Mouse (Mus musculus) spleen, adult 2 months (tissue): ENCODE data around the gene Prkar2b. TPM values are rescaled to one million over a fixed set of nuclear protein-coding genes. Genes with fewer than 3 reads are reported as not detected.
A peak's percentile ranks its signal among the peaks of the same experiment; 100 is the strongest.

ENCODE experiments used
- DNase-seq, 2 experiments: peaks; one replicate each; pipeline versions ENCODE4 v3.0.0 to v3.0.0-alpha.2; 2012 to 2021; ENCODE audit warnings: low spot score in 2 of 2, low read depth in 1 of 2
- H3K27ac ChIP-seq: fragments of 200-500 bp; 2 replicates; pipeline ENCODE4 v1.5.1; 2012; ENCODE audit warnings: low read length, inconsistent platforms; ENCODE audit not compliant: insufficient read depth
- H3K27me3 ChIP-seq: fragments of 200-500 bp; 2 replicates; pipeline ENCODE4 v1.6.1; 2012; ENCODE audit warnings: mild to moderate bottlenecking, moderate library complexity, low read length, inconsistent platforms; ENCODE audit not compliant: control insufficient read depth, insufficient read depth
- H3K36me3 ChIP-seq: fragments of 200-500 bp; 2 replicates; pipeline ENCODE4 v1.6.1; 2012; ENCODE audit warnings: mild to moderate bottlenecking, low read length, inconsistent platforms; ENCODE audit not compliant: control insufficient read depth, insufficient read depth
- H3K4me1 ChIP-seq: fragments of 200-500 bp; 2 replicates; pipeline ENCODE4 v1.6.1; 2011; ENCODE audit warnings: inconsistent platforms; ENCODE audit not compliant: control insufficient read depth, insufficient read depth, insufficient read length
- H3K4me3 ChIP-seq: fragments of 200-500 bp; 2 replicates; pipeline ENCODE4 v1.5.1; 2011; ENCODE audit warnings: mild to moderate bottlenecking, inconsistent platforms; ENCODE audit not compliant: insufficient read depth, insufficient read length; ENCODE audit errors: extremely low read depth
- CTCF ChIP-seq: fragments of 200-500 bp; IDR thresholded peaks from 2 replicates; pipeline ENCODE4 v1.5.1; 2011; ENCODE audit warnings: mild to moderate bottlenecking, inconsistent platforms; ENCODE audit not compliant: insufficient read depth, insufficient read length, insufficient replicate concordance; ENCODE audit errors: extremely low read depth
- POLR2A ChIP-seq: fragments of 200-500 bp; IDR thresholded peaks from 2 replicates; pipeline ENCODE4 v1.6.1; 2011; ENCODE audit warnings: low read depth, low read length, inconsistent platforms
- WGBS: fragments of 180-500 bp; shearing (Covaris S2); methylation state at CpG from one replicate; pipeline ENCODE4 v1.1.7; 2018; 5-methylcytosine and 5-hydroxymethylcytosine counted together
- polyA plus RNA-seq: library from polyadenylated mRNA; depleted of rRNA; stranded (reverse); fragments of >200 nt; gene quantifications from 2 replicates; pipeline ENCODE4 v1.2.3, GENCODE M21; 2012

Prkar2b gene
- polyA plus RNA-seq, 1 experiment = 9.1 TPM

- H3K36me3 ChIP-seq = no peaks in the 10 kb centered on the region
- H3K27me3 ChIP-seq = no peaks in the 10 kb centered on the region
- no peaks in the 10 kb centered on the region for H3K4me1 ChIP-seq
- peak overlapping the region; percentile 34; the same call in 1 of the 2 replicates for H3K4me3 ChIP-seq
- DNase-seq = no peak
- no peak for TF ChIP-seq CTCF
- no peak for TF ChIP-seq POLR2A
- no peak overlapping the region for H3K27ac ChIP-seq
- WGBS = 33% methylated on average over 10 of the region's 10 CpGs
Measured at GRCm38 (mm10) chr12:32006391-32006929, 54.6 kb downstream of the Prkar2b start.

DNA sequence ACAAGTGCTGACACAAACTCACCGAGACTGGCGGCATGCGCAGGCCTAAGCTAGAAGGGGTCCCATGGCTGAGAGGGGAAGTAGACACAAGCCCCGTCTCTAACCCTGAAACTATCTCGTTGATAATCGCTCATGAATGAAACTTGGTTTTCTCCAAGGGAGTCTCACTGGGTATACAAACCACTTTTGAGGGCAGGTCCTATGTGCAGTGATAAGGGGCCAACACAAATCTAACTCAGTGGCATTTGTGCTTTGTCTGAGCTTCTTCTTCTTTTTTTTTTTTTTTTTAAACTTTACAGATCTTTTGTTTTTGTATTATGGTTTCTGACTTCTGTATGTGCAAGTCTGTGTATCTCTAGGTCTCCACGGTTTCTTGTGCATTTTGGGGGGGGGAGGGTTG, 60.6 kb downstream of the Prkar2b start:
- peaks cover 2% of the 10 kb centered on the region for H3K4me1 ChIP-seq
- H3K4me3 ChIP-seq = no peak overlapping the region
- no peaks in the 10 kb centered on the region for H3K27me3 ChIP-seq
- no peaks in the 10 kb centered on the region for H3K36me3 ChIP-seq
- no peak overlapping the region for H3K27ac ChIP-seq
- no peak for DNase-seq
- TF ChIP-seq POLR2A (no peak), CTCF (no peak)
- 58% methylated on average over 7 of the region's 7 CpGs for WGBS

- Histone ChIP-seq H3K36me3 (no peaks in the 10 kb centered on the region), H3K27me3 (no peaks in the 10 kb centered on the region), H3K4me1 (peaks cover 2% of the 10 kb centered on the region), H3K4me3 (no peak overlapping the region), H3K27ac (no peak overlapping the region)
- TF ChIP-seq CTCF (no peak), POLR2A (no peak)
- DNase-seq = no peak
- 75% methylated on average over 5 of the region's 5 CpGs for WGBS
Measured at GRCm38 (mm10) chr12:31998706-31999105, 62.4 kb downstream of the Prkar2b start.

GRCm38 (mm10) chr12:31997328-31997878, 63.7 kb downstream of the Prkar2b start:
- DNase-seq = no peak
- Histone ChIP-seq H3K36me3 (no peaks in the 10 kb centered on the region), H3K27ac (no peak overlapping the region), H3K4me1 (peaks cover 2% of the 10 kb centered on the region), H3K27me3 (no peaks in the 10 kb centered on the region), H3K4me3 (no peak overlapping the region)
- TF ChIP-seq CTCF (no peak), POLR2A (no peak)
- 70% methylated on average over 3 of the region's 3 CpGs for WGBS

DNA sequence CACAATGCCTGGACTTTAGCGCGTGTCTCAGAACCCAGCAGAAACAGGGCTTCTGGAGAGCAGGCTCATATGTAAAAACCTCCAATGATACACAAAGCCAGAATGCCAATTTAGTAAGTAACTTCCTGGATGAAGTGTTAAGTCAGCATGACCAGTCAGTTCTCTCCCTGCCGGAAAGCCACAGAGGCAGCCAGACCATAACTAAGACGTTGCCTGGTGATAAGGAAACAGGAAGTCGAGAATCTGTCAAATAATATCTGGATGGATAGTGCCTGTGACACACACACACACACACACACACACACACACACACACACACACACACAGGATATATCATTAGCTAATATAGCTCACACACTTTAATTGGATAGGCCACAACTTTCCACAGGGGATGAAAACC, 64.2 kb downstream of the Prkar2b start:
- DNase-seq = peak in 1 of 2 experiments; percentile 59
- H3K4me3 ChIP-seq = no peak overlapping the region
- 6% methylated on average over 5 of the region's 5 CpGs for WGBS
- no peak overlapping the region for H3K27ac ChIP-seq
- peaks cover 2% of the 10 kb centered on the region for H3K4me1 ChIP-seq
- H3K27me3 ChIP-seq = no peaks in the 10 kb centered on the region
- no peaks in the 10 kb centered on the region for H3K36me3 ChIP-seq
- TF ChIP-seq CTCF (no peak), POLR2A (no peak)

- Histone ChIP-seq H3K27ac (no peak overlapping the region), H3K4me1 (no peaks in the 10 kb centered on the region), H3K4me3 (no peak overlapping the region), H3K36me3 (no peaks in the 10 kb centered on the region), H3K27me3 (no peaks in the 10 kb centered on the region)
- TF ChIP-seq POLR2A (no peak), CTCF (no peak)
- DNase-seq = no peak
- 92% methylated on average over 4 of the region's 4 CpGs for WGBS
Measured at GRCm38 (mm10) chr12:31990575-31990974, 70.5 kb downstream of the Prkar2b start.

- peaks cover under 1% of the 10 kb centered on the region; the same call in 1 of the 2 replicates for H3K4me1 ChIP-seq
- TF ChIP-seq CTCF (no peak), POLR2A (no peak)
- no peaks in the 10 kb centered on the region for H3K36me3 ChIP-seq
Measured at GRCm38 (mm10) chr12:31989726-31990125, 71.4 kb downstream of the Prkar2b start.

More at GRCm38 (mm10) chr12:31989726-31990125, 71.4 kb downstream of the Prkar2b start:
- no peak overlapping the region for H3K4me3 ChIP-seq
- DNase-seq = no peak
- H3K27me3 ChIP-seq = no peaks in the 10 kb centered on the region
- H3K27ac ChIP-seq = no peak overlapping the region
